In genomic region chr19:10417436-10417835, GRCm38 (mm10) we compare ENCODE assay signal across 10 mouse cellular contexts. TPM values are rescaled to one million over a fixed set of nuclear protein-coding genes. Genes with fewer than 3 reads are reported as not detected.
DNase-seq lines count a peak whose midpoint lies in the region; ATAC-seq lines count a peak whose summit lies in the region.
"Had no signal": no experiment of that assay in that cellular context is flagged by ENCODE, and none has a peak within 500 bp of the region (broad histone marks: within the 10 kb centered on the region; RNA-seq: fewer than 3 reads in every experiment).

No protein-coding gene starts in this region.

- DNase-seq in limb, embryonic 10.5 days (ENCODE audit: low spot score) = no peak
- peak; percentile 52 to 66 for DNase-seq in adrenal gland, postnatal 36 days
- peak; percentile 54 to 68 for DNase-seq in left cerebral cortex, postnatal 36 days (ENCODE audit: low spot score in 2 of 2)
- no peak for DNase-seq in urinary bladder, postnatal 14 days (ENCODE audit: low spot score)
- DNase-seq: thymus, postnatal 4 days had no signal

- H3K27ac ChIP-seq in limb, embryonic 12.5 days = 0 out of 2 replicates have a peak overlapping the region, but pooled peaks have one; percentile 12
- H3K27ac ChIP-seq in limb, embryonic 10.5 days = no peak overlapping the region
- peak overlapping the region; percentile 82 for H3K27ac ChIP-seq in heart, embryonic 11.5 days (ENCODE audit: low read depth, low read length)

- WGBS in limb, embryonic 12.5 days = 72% methylated on average over 12 of the region's 12 CpGs
- WGBS in limb, embryonic 10.5 days = 87% methylated on average over 12 of the region's 12 CpGs
- WGBS in heart, embryonic 11.5 days (ENCODE audit: insufficient replicate concordance) = 37% methylated on average over 12 of the region's 12 CpGs

- intact Hi-C loops in left cerebral cortex, postnatal 36 days (cut with DNase I) = no loop called here

- no peaks in the 10 kb centered on the region for H3K9me3 ChIP-seq in limb, embryonic 12.5 days
- H3K9me3 ChIP-seq in limb, embryonic 10.5 days (replicated peaks) = no peaks in the 10 kb centered on the region
- H3K9me3 ChIP-seq in heart, embryonic 11.5 days (replicated peaks; ENCODE audit: control insufficient read depth, low read length) = no peaks in the 10 kb centered on the region

- H3K4me1 ChIP-seq in limb, embryonic 12.5 days (replicated peaks) = peaks cover 35% of the 10 kb centered on the region
- H3K4me1 ChIP-seq in limb, embryonic 10.5 days = peaks cover 42% of the 10 kb centered on the region
- peaks cover 24% of the 10 kb centered on the region for H3K4me1 ChIP-seq in heart, embryonic 11.5 days (ENCODE audit: control insufficient read depth, insufficient read depth, low read length)

- no peak overlapping the region for H3K4me2 ChIP-seq in limb, embryonic 12.5 days
- H3K4me2 ChIP-seq in heart, embryonic 11.5 days = peak overlapping the region; percentile 41

- H3K36me3 ChIP-seq in limb, embryonic 12.5 days = no peaks in the 10 kb centered on the region
- H3K36me3 ChIP-seq in limb, embryonic 10.5 days = no peaks in the 10 kb centered on the region
- H3K36me3 ChIP-seq in heart, embryonic 11.5 days (ENCODE audit: control insufficient read depth, insufficient read depth, low read length) = no peaks in the 10 kb centered on the region

- 0 out of 2 replicates have a peak overlapping the region, but pooled peaks have one; percentile 18 for H3K9ac ChIP-seq in limb, embryonic 12.5 days (replicated peaks)
- H3K9ac ChIP-seq in heart, embryonic 11.5 days (ENCODE audit: low read depth, low read length) = peak overlapping the region; percentile 12

- no peak for ATAC-seq in limb, embryonic 12.5 days (ENCODE audit: insufficient number of reproducible peaks, insufficient read depth, low FRiP score, low TSS enrichment, low read depth)
- ATAC-seq in heart, embryonic 11.5 days (replicated peaks; ENCODE audit: insufficient number of reproducible peaks, low FRiP score, low TSS enrichment) = no peak
- no peak for ATAC-seq in inflammation-experienced regulatory T-cells, adult 6 months
- no peak for ATAC-seq in CD4-positive, CD25-positive, alpha-beta regulatory T cell, adult 4 months

- peaks cover 42% of the 10 kb centered on the region for H3K27me3 ChIP-seq in limb, embryonic 12.5 days
- peaks cover 42% of the 10 kb centered on the region for H3K27me3 ChIP-seq in limb, embryonic 10.5 days (ENCODE audit: low read depth, poor library complexity, severe bottlenecking)
- peaks cover 33% of the 10 kb centered on the region for H3K27me3 ChIP-seq in heart, embryonic 11.5 days (ENCODE audit: control insufficient read depth, insufficient read depth, low read length)

- no peak overlapping the region for H3K4me3 ChIP-seq in limb, embryonic 12.5 days (replicated peaks)
- H3K4me3 ChIP-seq in limb, embryonic 10.5 days = no peak overlapping the region
- H3K4me3 ChIP-seq in heart, embryonic 11.5 days (ENCODE audit: low read depth, low read length) = no peak overlapping the region

RNA-seq across cellular contexts. Expression of gene Syt7, which starts 28.5 kb away (rescaled TPM):
- polyA plus RNA-seq in limb, embryonic 12.5 days (2016; fragmentation: Nextera tagmentation; extraction: Ambion mirVana) = 0.33 and 0.84 TPM in 2 replicates
- polyA plus RNA-seq in limb, embryonic 10.5 days (2016; fragmentation: Nextera tagmentation; extraction: Ambion mirVana) = 0.33 and 0.41 TPM in 2 replicates
- 10 to 100 TPM; 17.7 to 29.8 TPM for total RNA-seq in adrenal gland, postnatal 36 days (2021)
- polyA plus RNA-seq in heart, embryonic 11.5 days (2014; fragmentation: Nextera tagmentation; extraction: Ambion mirVana) = 1.2 and 2.0 TPM in 2 replicates
- total RNA-seq in left cerebral cortex, postnatal 36 days (2021) = 100 to 1,000 TPM; 331 to 365 TPM
- under 1 TPM in 1 of 3 experiments, not detected in 2; 0.05 TPM for polyA plus RNA-seq in inflammation-experienced regulatory T-cells, adult 6 months (2017; shearing (Covaris generic))
- not detected for polyA plus RNA-seq in CD4-positive, CD25-positive, alpha-beta regulatory T cell, adult 4 months (2017; shearing (Covaris generic))
- total RNA-seq: megakaryocyte, adult 5-6 weeks had no signal

RNA-seq across cellular contexts. Expression of gene Lrrc10b, which starts 39.8 kb away (rescaled TPM):
- polyA plus RNA-seq in limb, embryonic 12.5 days (2016; fragmentation: Nextera tagmentation; extraction: Ambion mirVana) = 0.10 and 0.26 TPM in 2 replicates
- 0.11 TPM in 1 of 2 replicates, not detected in the other for polyA plus RNA-seq in limb, embryonic 10.5 days (2016; fragmentation: Nextera tagmentation; extraction: Ambion mirVana)
- total RNA-seq in adrenal gland, postnatal 36 days (2021) = 1 to 10 TPM; 3.5 to 6.2 TPM
- 0.19 TPM in 1 of 2 replicates, not detected in the other for polyA plus RNA-seq in heart, embryonic 11.5 days (2014; fragmentation: Nextera tagmentation; extraction: Ambion mirVana)
- 10 to 100 TPM; 16.3 to 21.2 TPM for total RNA-seq in left cerebral cortex, postnatal 36 days (2021)
- polyA plus RNA-seq in inflammation-experienced regulatory T-cells, adult 6 months (2017; shearing (Covaris generic)) = not detected
- not detected for polyA plus RNA-seq in CD4-positive, CD25-positive, alpha-beta regulatory T cell, adult 4 months (2017; shearing (Covaris generic))
- total RNA-seq: megakaryocyte, adult 5-6 weeks had no signal

Comparison
In these comparisons a context has a peak if more than half of its experiments do, and no peak if none do; other contexts are left out.
1. DNase-seq: peak in adrenal gland, postnatal 36 days (2 of 2) and left cerebral cortex, postnatal 36 days (2 of 2); none in limb, embryonic 10.5 days (single experiment) and urinary bladder, postnatal 14 days (single experiment).